Mouse (Mus musculus): ENCODE measurements at regions not wholly inside any gene's neighbourhood (a gene's known extent, or its start where the extent isn't known, plus 50 kb on each side); places are given as distances from the start of the nearest gene placed in this dataset.
"Not testable (repeated sequence)": the region's sequence is repeated elsewhere in the genome, so short reads cannot be mapped to it uniquely, and the experiment has no call there.

DNA sequence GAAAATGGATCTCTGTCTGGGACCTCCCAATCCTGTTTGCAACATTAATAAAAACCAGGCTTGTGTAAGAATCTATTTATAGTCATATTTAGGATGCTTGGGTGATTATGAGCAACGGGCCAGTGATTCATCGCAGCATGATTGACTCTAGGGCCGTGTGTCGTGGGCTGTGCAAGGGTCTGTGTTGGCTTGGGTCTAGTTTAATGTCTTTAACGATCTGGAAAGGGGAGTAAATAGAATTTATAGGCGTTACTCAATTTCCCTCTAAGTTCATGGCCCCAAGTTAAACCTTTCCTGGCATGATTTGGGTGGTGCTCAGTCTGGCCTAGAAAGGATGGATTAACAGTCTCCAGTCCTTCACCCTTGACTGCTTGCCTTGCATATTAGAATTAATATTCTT lies 149.9 kb upstream of the Fer start:
- no peak for DNase-seq

DNA sequence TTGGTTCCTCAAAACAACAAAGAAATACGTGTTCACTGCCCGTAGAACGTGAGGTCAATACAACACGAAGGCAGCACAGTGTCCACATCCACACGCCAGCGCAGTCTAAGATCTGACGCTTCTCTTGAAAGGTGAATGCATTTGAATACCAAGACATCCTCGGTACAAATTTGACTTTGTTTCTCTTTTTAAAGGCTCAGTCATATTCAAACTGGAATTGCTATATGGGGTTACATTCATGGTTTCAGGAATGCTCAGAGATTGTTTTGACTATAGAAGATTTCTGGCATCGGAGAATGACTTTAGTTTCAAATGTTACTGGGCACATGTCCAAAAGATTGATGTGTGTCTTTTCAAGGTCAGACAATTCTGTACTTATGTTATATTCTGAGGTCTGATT lies 147.2 kb upstream of the Fer start:
- DNase-seq = no peak

DNA sequence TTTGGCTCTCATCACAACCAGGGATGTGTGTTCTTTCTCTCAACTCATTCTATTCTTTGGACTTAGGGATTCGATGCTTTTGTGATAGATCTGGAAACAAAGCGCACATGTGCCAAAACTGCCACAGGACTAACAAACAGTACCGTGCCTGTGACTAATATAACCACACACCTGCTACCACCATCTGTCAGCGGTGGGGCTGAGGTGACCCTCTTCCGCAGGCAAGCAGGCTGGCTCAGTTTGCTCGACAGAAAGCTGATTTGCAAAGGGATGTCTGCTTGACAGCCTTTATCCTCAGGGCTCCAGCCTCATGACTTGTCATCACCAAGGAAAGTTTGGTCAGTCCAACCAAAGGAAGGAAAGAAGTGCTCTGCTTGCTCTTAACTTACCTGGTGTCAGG lies 146.7 kb upstream of the Fer start:
- DNase-seq = peak; percentile 85

DNA sequence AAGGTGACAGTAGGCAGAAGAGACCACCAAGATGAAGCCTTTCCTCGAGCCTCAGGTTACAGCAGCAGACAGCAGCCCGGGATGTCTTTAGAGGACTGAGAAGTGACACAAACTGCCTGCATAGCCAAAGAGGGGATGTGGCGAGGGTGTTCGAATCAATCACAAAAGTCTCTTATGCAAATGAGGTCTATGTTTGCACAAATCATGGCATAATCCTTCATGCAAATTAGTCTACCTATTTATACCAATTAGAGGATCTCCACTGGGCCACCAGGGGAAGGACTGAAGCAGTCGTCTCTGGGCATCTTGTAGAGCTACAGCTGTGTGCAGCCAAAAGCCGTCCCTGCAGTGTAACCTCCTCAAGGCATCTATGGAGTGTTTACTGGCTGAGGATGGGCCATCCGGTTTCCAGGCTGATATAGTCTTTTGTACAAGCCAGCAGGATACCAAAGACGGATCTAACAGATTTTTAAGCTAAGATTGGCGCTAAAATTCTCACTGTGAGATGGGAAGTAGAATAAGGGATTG lies 145.7 kb upstream of the Fer start:
- DNase-seq = no peak

DNA sequence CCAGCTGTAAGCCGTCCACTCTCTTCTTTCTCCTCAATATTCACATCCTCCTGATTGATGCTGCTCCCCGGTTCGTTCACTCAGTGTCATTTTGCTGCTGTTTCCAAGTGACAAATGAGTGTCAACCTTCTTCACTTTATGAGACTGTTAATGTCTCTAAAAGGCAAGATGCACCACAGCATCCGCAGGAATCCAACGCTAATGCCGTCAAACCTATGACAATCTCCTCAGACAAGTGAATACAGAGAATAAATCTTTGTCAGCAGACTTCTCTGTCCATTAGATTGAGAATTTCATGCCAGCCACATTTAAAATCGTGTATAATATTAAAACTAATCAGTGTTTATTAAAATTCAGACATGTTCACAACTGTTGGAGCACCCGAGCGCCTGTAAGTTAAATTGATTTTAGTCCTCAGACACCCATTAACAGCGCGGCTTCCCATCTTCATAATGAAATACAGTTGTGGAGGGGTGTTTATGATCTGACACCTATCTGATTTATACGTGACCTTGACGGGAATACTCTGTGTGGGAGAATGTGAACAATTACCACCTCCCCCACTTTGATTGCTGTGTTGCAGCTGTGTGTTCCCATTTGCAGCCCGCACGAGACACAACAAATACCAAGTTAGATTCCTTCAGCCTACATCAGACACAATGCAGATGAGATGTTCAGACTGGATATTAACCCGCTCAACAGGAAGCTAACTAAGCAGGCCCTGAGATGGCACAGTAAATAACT lies 143.7 kb upstream of the Fer start:
- no peak for DNase-seq

DNA sequence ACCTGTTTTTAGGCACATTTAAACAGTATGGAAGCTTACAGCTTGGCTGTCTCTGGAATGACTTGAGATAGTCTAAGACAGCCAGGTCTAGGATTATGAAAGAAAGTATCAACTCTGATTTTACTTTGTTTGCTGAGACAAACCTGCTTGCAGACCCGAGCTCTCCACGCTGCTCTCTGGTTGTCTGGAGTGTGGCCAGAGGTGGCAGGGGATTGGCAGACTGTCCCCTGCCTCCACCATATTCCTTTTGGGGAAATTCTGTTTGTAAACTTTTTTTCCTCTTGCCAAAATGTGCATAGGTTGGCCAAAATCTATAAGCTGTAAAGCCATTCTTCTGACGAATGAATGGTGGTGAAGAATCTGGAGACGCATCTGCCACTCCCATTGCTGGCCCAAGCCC lies 143.1 kb upstream of the Fer start:
- DNase-seq = no peak

DNA sequence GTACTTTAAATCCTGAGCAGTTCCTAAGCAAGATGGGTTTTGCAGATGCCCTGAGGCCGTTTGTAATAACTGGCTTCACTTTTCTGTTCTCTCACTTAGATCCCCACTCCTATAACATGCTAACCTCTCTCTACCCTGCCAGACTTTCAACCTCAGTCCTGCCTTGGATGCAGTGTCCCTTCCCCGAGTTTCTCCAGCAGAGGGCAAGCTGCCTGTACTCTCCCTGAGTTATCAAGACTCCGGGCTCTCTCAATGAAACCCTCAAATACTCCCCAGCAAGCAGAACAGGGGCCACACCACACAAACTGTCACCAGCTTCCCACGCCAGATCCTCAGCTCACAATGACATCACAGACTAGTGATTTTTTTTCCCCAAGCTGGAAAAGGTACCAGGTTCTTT lies 142.0 kb upstream of the Fer start:
- no peak for DNase-seq

DNA sequence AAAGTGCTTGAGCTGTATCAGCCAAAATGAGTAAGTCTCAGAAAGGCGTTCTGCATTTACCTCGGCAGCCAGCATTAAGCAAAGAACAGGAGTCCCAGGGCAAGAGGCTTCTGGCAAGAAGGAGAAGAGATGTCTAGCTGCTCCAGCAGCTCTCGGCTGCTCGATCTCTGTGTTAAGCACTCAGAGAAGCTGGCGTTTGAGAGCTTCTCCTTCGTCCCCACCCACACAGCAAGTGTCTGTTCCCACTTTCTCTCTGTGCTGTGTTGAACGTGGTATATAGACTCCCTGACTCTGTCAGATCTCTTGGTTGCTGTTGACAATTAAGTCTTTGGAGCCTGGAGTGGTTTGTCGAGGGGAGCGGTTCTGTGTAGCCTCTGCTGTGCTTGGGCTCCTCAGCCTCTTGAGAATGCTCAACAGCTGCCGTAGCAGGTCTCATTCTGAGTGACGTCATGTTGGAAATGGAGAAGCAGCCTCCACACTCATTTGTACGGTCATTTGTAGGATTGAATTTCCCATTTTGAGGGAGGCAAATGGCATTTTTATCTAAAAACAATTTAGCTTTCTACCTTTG lies 140.3 kb upstream of the Fer start:
- DNase-seq = no peak

DNA sequence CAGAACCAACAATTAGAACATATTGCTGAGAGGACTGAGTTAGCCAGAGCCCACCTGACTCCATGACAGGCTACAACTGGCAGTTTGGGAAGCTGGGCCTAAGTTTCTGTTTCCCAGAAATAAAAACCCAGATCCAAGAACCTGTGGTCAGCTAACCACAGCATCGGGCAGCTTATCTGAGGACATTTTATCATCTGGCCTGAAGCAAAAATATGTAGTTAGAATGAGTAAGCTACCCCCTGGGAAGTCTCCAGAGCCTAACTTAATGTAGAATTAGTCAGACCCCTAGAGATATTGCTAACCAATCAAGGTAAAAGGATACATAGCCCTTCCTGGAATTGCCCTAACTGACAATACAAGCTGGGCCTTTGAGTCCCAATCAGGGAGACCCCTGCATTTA lies 124.7 kb upstream of the Fer start:
- DNase-seq = no peak

DNA sequence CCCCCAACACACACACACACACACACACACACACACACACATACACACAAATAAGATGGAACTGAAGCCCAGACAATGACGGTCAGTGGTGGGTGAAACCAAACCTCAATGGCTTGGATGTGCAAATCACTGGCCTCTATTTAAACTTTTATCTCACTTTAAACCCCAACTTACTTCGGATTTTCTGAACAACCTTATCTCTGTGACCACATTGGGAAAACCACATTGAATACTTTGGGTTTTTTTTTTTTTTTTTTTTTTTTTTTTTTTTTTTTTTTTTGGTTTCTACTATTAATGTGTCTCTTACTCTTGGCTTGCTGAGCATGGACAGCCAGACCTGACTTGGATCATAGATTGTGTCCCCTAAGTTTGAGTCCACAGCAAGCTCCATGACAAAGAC lies 123.2 kb upstream of the Fer start:
- no peak for DNase-seq

DNA sequence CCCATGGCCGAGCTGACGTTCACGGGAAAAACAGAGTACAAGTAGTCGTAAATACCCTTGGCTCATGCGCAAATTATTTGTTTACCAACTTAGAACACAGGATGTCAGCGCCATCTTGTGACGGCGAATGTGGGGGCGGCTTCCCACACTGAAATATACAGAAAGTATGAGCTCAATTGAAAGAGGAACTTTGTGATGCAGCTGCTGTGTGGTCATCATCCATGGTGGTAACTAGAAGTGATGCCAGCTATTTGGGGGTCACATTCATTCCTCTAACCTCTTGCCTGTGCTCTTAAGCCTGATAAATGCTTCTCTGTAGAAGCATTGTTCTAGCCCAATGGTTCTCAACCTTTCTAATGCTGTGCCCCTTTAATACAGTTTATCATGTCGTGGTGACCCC lies 113.6 kb upstream of the Fer start:
- not testable (repeated sequence) for DNase-seq

DNA sequence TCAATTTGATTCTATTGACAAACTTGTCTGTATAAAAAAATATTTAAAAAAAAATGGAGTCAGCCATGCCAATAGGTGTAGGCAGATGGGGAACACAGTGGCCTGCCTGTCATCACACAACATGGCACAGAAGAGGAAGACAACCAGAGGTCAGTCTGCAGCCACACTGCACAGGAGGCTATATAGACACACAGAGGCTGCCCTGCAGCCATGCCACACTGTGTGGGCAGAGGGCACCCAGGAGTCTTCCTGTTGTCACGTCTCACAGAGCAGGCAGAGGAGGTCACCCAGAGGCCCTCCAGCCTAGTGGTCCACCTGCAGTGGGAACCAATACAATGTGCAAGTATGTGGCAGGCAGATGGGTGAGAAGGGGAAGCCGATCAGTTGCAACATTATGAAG lies 108.5 kb upstream of the Fer start:
- DNase-seq = no peak

DNA sequence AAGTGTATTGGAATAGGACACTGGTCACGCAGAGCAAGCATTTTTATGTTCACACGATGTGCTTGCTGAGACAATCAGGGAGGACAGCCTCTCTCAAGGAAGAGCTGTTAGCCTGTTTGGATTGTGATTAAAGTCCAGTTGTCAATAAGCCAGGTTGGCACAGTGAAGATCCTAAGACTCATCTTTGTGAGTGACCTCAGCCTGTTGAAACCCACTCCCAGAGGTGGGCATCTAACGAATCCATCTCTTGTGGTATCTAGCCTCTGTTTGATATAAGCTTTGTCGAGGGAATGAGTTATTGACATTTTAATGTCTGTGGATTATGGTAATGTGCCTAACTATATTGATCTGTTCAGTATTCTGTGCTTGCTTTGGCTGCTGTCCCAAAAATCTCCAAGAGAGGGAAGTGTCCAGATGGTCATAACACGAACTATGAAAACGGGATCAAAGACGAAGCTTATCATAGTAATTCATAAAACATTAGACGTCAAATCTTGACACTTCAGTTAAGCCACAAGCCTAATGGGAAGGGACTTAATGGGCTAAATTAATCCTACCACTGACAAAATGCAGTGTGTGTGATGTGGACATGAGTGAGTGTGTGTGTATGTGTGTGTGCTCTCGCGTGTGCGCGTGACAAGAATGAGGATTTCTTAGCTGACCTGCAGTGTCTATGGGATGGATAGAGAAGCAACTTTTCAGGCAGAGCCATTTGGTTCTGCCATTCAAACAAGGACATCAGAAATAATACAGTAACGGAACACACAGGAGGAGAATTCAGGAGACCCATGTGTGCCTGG lies 104.8 kb upstream of the Fer start:
- no peak for DNase-seq

DNA sequence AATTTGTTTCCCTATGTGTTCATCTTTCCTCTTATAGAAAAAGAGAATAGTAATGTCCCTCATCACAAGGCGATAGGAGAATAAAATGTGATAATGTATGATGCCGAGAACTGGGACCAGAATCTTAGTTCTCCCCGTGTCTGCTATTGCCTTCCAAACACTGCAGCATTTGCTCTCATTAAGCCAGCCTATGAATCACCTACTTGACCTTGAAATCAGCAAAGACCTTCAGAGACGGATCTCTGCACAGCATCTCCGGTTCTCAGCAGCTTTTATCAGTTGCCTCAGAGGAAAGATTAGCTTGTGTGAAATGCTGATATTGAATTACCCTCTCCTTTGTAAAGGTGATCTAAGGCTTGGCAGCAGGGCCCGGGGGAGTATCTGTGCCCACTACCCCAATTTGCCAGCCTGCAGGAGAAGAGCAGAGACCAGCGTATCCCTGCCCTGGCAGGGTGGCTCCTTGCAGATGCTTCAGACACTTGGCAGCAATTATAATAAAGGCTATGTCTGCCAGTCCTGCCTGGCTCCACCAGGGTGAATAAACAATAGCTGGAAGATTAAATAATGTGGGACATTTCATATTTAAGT lies 104.0 kb upstream of the Fer start:
- DNase-seq = no peak

DNA sequence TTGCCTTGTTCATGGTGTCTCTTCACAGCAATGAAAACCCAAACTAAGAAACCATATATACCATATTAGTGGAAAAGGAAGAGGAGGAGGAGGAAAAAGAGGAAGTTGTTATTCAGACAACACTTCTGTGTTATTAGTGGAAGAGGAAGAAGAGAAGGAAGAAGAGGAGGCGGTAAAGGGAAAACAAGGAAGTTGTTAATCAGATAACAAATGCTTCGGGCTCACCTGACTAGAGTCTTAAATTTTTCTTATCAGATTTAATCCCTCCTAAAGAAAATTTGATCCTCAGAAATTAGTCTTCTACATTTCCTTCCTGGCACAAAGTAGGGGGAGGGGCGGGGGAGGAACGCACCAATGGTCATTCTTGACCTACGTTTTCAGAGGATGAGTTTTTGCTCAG lies 101.8 kb upstream of the Fer start:
- DNase-seq = no peak

DNA sequence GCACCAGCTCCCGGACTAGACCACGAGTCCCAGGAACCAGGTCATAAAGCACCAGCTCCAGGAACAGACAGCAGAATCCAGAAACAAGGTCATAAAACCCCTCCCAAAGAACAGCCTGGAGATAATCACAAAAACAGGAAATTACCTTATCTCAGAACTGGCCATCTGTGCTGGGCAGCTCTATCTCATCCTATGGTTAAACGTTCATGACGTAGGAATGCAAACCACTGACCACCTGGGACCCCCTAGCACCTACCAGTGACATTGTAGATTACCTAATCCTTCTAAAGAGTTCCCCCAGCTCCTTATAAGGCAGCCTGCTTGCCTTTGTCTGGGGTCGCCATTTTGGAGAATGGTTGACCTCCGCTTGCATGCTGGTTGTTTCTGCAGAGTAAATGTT lies 91.8 kb upstream of the Fer start:
- no peak for DNase-seq

DNA sequence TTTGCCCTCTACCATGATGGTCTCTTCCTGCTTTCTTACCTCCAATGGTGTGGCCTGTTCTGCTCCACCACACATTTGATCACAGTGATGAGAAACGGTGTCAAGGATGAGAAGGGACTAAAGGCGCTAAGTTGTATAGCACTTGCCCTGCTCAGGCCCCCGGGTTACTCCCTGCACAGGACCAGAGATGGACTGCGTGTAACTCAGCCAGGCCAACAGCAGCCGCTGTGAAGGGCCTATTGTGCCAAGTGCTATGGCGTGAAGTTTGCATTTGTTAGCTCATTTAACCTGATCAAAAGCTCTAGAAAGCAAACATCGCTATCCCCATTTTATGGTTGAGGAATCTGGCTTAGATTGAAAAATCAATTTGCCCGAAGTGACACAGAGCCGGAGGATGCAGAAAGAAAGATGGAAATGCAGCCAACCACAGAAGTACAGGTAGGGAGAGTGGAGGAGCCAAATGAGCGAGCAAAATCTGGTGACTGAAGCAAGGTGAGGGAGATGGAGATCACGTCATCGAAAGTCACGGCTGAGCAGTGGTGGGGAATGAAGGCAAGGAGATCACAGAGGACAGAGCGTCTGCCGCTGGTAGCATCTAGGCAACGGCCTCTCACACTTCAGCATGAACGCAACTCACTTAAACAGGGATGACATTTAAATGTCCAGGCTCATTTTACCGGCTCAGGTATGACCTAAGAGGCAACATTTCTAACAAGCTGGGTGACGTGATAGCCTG lies 78.3 kb upstream of the Fer start:
- no peak for DNase-seq

DNA sequence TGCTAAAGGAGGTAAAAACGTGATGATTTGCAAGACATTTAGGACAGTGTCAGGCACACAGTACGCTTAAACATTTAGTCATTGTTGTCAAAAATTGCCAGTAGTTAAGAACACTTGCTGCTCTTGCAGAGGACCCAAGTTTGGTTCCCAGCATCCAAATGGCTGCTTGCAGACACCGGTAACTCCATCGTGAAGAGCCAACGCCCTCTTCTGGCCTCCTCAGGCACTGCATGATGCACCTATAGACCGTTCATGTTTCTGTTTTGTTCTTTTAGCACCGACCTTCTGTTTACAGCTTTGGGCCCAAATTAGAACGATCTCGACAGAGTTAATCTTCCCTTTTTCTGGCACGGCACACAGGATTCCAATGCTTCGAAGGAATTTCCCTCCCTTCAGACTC lies 76.4 kb upstream of the Fer start:
- no peak for DNase-seq

DNA sequence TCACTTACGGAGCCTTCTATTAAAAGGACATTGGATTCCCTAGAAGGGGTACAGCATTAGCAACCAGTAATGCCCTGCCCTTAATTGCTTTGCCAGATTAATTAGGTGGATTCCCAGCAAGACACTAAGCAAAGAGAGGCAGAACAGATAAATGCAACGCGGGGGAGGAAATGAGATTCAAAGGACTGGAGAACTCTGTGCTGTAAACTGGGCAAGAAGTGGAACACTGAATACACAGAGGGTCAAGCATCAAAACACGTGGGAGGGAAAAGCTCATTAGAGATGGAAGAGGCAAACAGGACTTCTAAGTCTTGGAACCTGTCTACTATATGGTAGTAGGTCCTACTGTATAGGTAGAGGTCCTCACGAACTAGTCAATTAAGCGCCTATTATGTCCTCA lies 68.5 kb upstream of the Fer start:
- no peak for DNase-seq

DNA sequence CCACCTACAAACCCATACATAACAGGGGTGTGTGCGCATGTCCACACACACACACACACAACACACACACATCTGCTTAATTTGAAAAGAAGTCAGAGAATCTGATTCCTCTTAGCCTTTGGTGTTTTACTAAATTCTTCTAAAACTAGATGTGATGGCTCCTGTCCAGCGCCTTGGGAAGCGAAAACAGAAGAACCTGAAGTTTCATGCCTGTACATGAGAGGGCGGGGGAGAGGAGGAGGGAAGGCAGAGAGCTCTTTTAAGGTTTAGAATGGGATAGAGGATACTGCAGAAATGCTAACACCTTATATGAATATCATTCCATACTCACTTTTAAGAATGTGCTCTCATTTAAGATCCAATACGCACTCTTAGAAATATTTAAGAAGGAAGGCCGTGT lies 64.5 kb upstream of the Fer start:
- DNase-seq = no peak

DNA sequence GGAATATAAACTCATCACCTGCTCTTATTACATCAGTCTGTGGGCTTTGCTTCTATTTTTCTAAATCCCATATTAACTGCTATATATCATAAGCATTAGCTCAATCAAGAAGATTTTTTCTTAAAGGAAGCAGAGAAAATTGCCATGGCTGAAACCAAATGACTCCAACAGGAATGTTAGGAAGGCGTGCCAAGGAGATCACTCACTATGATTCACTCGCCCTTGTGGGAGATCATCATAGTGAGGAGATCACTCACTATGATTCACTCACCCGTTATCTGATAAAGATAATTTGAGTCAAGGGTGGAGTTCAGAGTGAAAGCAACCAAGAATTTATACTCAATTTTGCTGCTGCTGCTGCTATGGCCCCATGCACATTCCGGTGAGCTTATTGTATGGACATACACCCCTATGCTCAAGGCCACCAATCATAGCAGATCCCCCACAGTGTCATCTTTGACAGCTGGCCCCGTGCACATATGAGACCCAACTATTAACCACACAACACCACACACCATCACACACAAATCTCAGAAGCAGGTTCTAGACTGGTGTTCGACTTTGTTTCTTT lies 63.8 kb upstream of the Fer start:
- DNase-seq = no peak

DNA sequence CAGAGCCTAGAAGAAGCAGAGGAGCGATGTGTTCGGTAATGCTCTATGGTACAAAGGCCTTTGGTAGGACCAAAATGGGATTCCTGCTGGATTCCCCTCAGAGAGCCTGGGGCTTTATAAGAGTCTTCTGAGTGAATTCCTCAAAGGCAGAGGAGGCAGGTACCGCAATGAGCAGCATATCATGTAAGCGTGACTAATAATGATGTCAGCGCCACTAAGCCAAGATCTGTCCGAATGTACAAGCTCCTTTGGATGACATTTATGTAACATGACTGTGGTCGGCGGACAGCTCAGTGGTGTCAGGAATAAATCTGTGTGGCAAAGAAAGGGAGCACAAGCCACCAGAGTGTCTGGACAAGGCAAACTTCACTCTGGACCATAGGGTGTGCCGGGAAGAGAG lies 61.5 kb upstream of the Fer start:
- no peak for DNase-seq

DNA sequence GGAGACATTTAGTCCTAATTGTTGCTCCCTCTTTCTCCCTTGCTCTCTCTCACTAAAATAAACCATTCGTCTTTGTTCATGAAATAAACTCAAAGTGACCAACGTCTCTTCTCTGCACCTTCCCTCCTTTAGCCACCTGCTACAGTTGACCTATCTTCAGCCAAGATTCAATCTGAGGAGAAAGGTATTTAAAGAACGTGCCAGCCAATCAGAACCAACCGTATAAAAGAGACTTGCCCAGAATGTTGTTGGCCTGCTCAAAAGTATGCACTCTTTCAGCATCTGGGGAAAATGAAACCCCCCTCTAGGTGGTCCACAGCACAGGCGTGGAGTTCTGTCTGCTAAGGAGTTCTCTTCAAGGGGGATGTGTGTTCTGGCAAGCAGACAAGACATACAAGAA lies 60.0 kb upstream of the Fer start:
- DNase-seq = no peak

All from cerebellum, adult 11 months (tissue).